Mouse (Mus musculus) heart, embryonic 11.5 days (tissue): ENCODE results near the gene Col8a1. TPM values are rescaled to one million over a fixed set of nuclear protein-coding genes. Genes with fewer than 3 reads are reported as not detected.

Experiments used
- ATAC-seq: fragments of 200-750 bp; cut with Nextera tagmentation; replicated peaks from 2 replicates; pipeline ENCODE4 v1.8.0; 2017; ENCODE audit warnings: moderate library complexity; ENCODE audit not compliant: insufficient number of reproducible peaks, low FRiP score, low TSS enrichment
- H3K27ac ChIP-seq: fragments of 300-500 bp; sonication (generic); 2 replicates; pipeline ENCODE4 v1.5.1; 2014; ENCODE audit warnings: mild to moderate bottlenecking, low read depth, low read length
- H3K27me3 ChIP-seq: fragments of 300-500 bp; sonication (generic); 2 replicates; pipeline ENCODE4 v1.6.1; 2014; ENCODE audit warnings: mild to moderate bottlenecking, low read length, mixed read lengths; ENCODE audit not compliant: control insufficient read depth, insufficient read depth
- H3K36me3 ChIP-seq: fragments of 300-500 bp; sonication (generic); 2 replicates; pipeline ENCODE4 v1.6.1; 2014; ENCODE audit warnings: mild to moderate bottlenecking, low read length, moderate library complexity, mixed read lengths; ENCODE audit not compliant: control insufficient read depth, insufficient read depth
- H3K4me1 ChIP-seq: fragments of 300-500 bp; sonication (generic); 2 replicates; pipeline ENCODE4 v1.6.1; 2014; ENCODE audit warnings: low read length; ENCODE audit not compliant: control insufficient read depth, insufficient read depth
- H3K4me2 ChIP-seq: fragments of 300-500 bp; sonication (generic); 2 replicates; pipeline ENCODE4 v1.6.1; 2014; ENCODE audit warnings: mild to moderate bottlenecking, moderate library complexity
- H3K4me3 ChIP-seq: fragments of 300-500 bp; sonication (generic); 2 replicates; pipeline ENCODE4 v1.5.1; 2014; ENCODE audit warnings: low read depth, low read length
- H3K9ac ChIP-seq: fragments of 300-500 bp; sonication (generic); 2 replicates; pipeline ENCODE4 v1.6.1; 2014; ENCODE audit warnings: mild to moderate bottlenecking, low read depth, low read length, moderate library complexity
- H3K9me3 ChIP-seq: fragments of 300-500 bp; sonication (generic); replicated peaks from 2 replicates; pipeline ENCODE4 v1.6.1; 2016; ENCODE audit warnings: low read length; ENCODE audit not compliant: control insufficient read depth
- WGBS: fragments of 180-500 bp; shearing (Covaris S2); extraction: QIAGEN DNeasy Blood & Tissue Kit; methylation state at CpG from one replicate; pipeline ENCODE4 v1.1.7; 2014; ENCODE audit not compliant: insufficient replicate concordance; 5-methylcytosine and 5-hydroxymethylcytosine counted together
- polyA plus RNA-seq: library from polyadenylated mRNA; unstranded; fragments of >200 nt; fragmentation: Nextera tagmentation; extraction: Ambion mirVana; gene quantifications from 2 replicates; pipeline ENCODE4 v1.2.1, GENCODE M21; 2014

Col8a1 gene
- polyA plus RNA-seq, 1 experiment from 2014 or later = 1.8 TPM

- no peak for ATAC-seq
- no peaks in the 10 kb centered on the region for H3K27me3 ChIP-seq
- H3K36me3 ChIP-seq = no peaks in the 10 kb centered on the region
- no peak overlapping the region for H3K4me3 ChIP-seq
- no peak overlapping the region for H3K4me2 ChIP-seq
- H3K9me3 ChIP-seq = no peaks in the 10 kb centered on the region
- no peak overlapping the region for H3K9ac ChIP-seq
- WGBS = 87% methylated on average over 4 of the region's 4 CpGs
- no peak overlapping the region for H3K27ac ChIP-seq
- H3K4me1 ChIP-seq = no peaks in the 10 kb centered on the region
Measured at GRCm38 (mm10) chr16:57597295-57597957, 157.1 kb downstream of the Col8a1 start.

- H3K4me2 ChIP-seq = no peak overlapping the region
- no peak overlapping the region for H3K9ac ChIP-seq
- no peaks in the 10 kb centered on the region for H3K9me3 ChIP-seq
- H3K4me3 ChIP-seq = no peak overlapping the region
- H3K27me3 ChIP-seq = no peaks in the 10 kb centered on the region
- H3K4me1 ChIP-seq = no peaks in the 10 kb centered on the region
- WGBS = 42% methylated on average over 7 of the region's 7 CpGs
- no peak overlapping the region for H3K27ac ChIP-seq
- H3K36me3 ChIP-seq = no peaks in the 10 kb centered on the region
- ATAC-seq = no peak
Measured at GRCm38 (mm10) chr16:57593422-57594157, 160.9 kb downstream of the Col8a1 start.

- Histone ChIP-seq H3K27ac (no peak overlapping the region), H3K4me3 (no peak overlapping the region), H3K36me3 (no peaks in the 10 kb centered on the region), H3K4me1 (no peaks in the 10 kb centered on the region), H3K4me2 (no peak overlapping the region), H3K27me3 (no peaks in the 10 kb centered on the region), H3K9ac (no peak overlapping the region), H3K9me3 (no peaks in the 10 kb centered on the region)
- ATAC-seq = no peak
- 45% methylated on average over 3 of the region's 3 CpGs for WGBS
Measured at GRCm38 (mm10) chr16:57585201-57585600, 169.3 kb downstream of the Col8a1 start.

GRCm38 (mm10) chr16:57582008-57582407 lies 172.5 kb downstream of the Col8a1 start:
- peak; percentile 46; the same call in 1 of the 2 replicates for ATAC-seq
- 59% methylated on average over 2 of the region's 2 CpGs for WGBS
- no peaks in the 10 kb centered on the region; the same call in 1 of the 2 replicates for H3K4me1 ChIP-seq
- H3K4me3 ChIP-seq = no peak overlapping the region
- no peaks in the 10 kb centered on the region for H3K27me3 ChIP-seq
- H3K36me3 ChIP-seq = no peaks in the 10 kb centered on the region
- no peak overlapping the region for H3K4me2 ChIP-seq
- no peak overlapping the region for H3K27ac ChIP-seq
- no peak overlapping the region for H3K9ac ChIP-seq
- no peaks in the 10 kb centered on the region for H3K9me3 ChIP-seq

- H3K9me3 ChIP-seq = no peaks in the 10 kb centered on the region
- no peaks in the 10 kb centered on the region for H3K27me3 ChIP-seq
- WGBS = 47% methylated on average over 7 of the region's 7 CpGs
- H3K36me3 ChIP-seq = no peaks in the 10 kb centered on the region
- no peak overlapping the region for H3K4me2 ChIP-seq
- H3K4me3 ChIP-seq = no peak overlapping the region
- no peak overlapping the region for H3K9ac ChIP-seq
- H3K27ac ChIP-seq = no peak overlapping the region
- no peak for ATAC-seq
- no peaks in the 10 kb centered on the region; the same call in 1 of the 2 replicates for H3K4me1 ChIP-seq
Measured at GRCm38 (mm10) chr16:57580041-57580440, 174.5 kb downstream of the Col8a1 start.

GRCm38 (mm10) chr16:57577519-57577918 lies 177.0 kb downstream of the Col8a1 start:
- H3K4me2 ChIP-seq = no peak overlapping the region
- 95% methylated on average over 1 of the region's 1 CpGs for WGBS

GRCm38 (mm10) chr16:57575764-57576388 lies 178.7 kb downstream of the Col8a1 start:
- ATAC-seq = no peak
- no peak overlapping the region for H3K4me2 ChIP-seq

More at GRCm38 (mm10) chr16:57577519-57577918, 177.0 kb downstream of the Col8a1 start:
- Histone ChIP-seq H3K27me3 (no peaks in the 10 kb centered on the region), H3K36me3 (no peaks in the 10 kb centered on the region), H3K9ac (no peak overlapping the region), H3K27ac (no peak overlapping the region), H3K4me3 (no peak overlapping the region), H3K4me1 (no peaks in the 10 kb centered on the region; the same call in 1 of the 2 replicates), H3K9me3 (no peaks in the 10 kb centered on the region)
- no peak for ATAC-seq

More at GRCm38 (mm10) chr16:57575764-57576388, 178.7 kb downstream of the Col8a1 start:
- Histone ChIP-seq H3K9me3 (no peaks in the 10 kb centered on the region), H3K27me3 (no peaks in the 10 kb centered on the region), H3K4me1 (no peaks in the 10 kb centered on the region; the same call in 1 of the 2 replicates), H3K27ac (no peak overlapping the region), H3K36me3 (peaks cover 11% of the 10 kb centered on the region), H3K9ac (no peak overlapping the region), H3K4me3 (no peak overlapping the region)
- 96% methylated on average over 1 of the region's 1 CpGs for WGBS
